Mouse (Mus musculus) cerebellum, adult 2 months (tissue): ENCODE measurements around the gene Tango6.

Experiments used
- CTCF ChIP-seq: fragments of 200-500 bp; IDR thresholded peaks from 2 replicates; pipeline ENCODE4 v1.5.1; 2011; ENCODE audit warnings: low read depth, mild to moderate bottlenecking, control low read depth, low read length, moderate library complexity, borderline replicate concordance; ENCODE audit not compliant: insufficient read depth
- POLR2A ChIP-seq: fragments of 200-500 bp; IDR thresholded peaks from 2 replicates; pipeline ENCODE4 v1.6.1; 2011; ENCODE audit warnings: low read length, control low read depth, borderline replicate concordance; ENCODE audit not compliant: insufficient read depth

- TF ChIP-seq CTCF: no peak
- no peak for TF ChIP-seq POLR2A
These were observed 41.1 kb downstream of the Tango6 start for GRCm38 (mm10) chr8:106723921-106724320.
